Mouse (Mus musculus) CD4-positive helper T cell, adult 2 months (primary cell): ENCODE measurements at regions not wholly inside any gene's neighbourhood (a gene's known extent, or its start where the extent isn't known, plus 50 kb on each side); places are given as distances from the start of the nearest gene placed in this dataset.
A peak's percentile ranks its signal among the peaks of the same experiment; 100 is the strongest.

ENCODE experiments used
- DNase-seq: peaks from one replicate; pipeline ENCODE4 v3.0.0-alpha.2; 2012; ENCODE audit warnings: low read depth, missing footprints, low spot score

DNA sequence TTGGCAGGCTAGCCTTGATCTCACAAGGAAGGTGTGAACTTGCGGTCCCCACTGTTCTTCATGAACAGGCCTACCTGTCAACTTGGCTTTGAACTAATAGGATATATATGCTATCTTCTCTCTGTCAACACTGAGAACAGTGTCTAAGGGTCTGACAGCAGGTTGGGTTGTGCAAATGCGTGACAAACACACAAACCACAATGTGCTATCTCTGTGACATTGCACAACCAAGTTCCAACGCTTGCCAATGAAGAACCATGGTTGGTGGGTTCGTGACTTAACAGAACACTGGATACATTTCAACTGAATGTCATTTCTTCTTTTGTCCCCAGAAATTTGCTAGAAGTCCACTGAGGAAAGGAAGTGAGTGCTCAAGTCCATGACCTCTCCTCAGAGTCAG lies 696.8 kb upstream of the 4930412O13Rik start:
- no peak for DNase-seq

DNA sequence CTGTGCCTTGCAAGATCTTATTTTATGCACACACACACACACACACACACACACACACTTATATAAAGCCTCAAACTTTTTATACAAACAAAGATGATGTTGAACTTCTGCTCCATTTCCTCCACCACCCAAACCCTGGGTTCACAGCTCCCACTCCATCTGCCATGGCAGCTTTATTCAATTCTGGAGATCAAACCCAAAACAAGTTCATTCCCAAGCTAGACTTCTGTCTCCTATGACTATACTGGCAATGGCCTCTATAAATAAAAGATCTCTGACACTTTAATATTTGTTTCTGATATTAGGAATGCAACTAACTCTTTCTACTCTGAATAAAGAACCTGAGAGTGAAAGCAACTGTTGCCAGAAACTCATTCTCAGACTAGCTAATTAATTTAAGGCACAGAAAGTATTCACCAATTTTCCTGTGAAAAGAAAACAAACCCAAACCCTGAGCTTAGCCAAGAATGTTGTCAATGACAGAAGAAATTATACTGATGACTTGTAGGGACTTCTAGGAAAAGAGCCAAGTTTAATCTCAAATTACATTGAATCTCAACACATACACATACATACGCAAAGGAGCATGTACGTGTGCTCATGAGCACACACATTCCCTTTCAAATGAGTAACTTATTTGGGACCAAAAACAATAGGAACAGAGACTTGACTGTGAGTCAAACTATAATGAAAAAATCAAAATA lies 695.1 kb upstream of the 4930412O13Rik start:
- no peak for DNase-seq

DNA sequence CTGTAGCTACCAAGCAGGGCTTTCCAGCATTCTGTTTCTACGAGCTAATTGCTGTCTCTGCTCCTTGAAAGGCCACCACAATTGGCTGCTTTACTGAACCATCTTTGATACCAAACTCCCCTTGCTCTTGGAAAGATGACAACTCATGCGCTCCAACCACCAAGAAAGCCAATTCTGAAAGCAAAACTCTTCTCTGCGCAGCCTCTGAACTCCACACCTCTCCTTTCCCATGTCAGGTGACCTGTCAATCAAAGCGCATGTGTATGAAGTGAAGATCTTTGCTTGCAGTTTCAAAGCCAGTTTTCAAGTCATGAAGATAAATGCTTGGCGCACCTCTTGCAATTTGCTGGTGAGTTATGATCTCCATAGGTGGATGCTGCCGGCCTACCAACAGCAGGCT lies 687.9 kb upstream of the 4930412O13Rik start:
- DNase-seq: peak; percentile 44

DNA sequence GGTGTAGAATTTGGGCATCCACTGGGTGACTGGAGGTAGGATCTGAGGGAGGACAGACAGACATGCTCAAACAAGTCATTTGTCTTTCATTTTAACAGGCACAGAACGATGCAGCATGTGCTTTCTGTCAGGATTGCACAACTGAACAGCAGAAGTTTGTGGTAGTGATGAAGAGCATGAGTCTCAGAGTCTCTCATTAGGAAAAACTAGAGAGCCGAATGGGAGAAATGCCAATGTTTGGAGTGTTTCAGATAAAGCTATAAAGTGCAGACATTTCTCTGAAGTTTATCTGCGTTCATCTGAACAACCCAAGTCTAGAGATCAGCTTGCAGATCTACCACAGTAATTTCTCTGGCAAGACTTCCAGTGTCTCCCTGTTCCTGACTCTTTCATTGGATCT lies 684.0 kb upstream of the 4930412O13Rik start:
- DNase-seq: no peak

DNA sequence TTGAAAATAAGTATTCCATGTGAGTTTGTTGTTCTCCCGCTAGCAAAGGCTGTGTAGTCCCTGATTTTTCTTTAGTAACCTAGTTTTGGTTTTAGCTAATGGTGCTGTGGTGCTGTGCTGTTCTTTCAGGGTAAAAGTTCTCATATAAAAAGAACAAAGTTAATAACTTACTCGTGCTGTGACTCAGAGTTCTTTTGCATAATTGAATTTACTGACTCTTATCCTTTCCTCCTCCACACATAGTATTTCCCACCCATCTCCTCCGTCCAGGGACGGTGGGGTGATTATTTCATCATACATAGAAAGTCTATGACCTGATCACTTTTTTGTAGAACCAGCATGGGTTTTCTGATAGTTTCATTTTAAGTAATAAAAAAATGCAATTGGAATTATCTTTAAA lies 673.1 kb upstream of the 4930412O13Rik start:
- no peak for DNase-seq
